Mouse (Mus musculus): ENCODE data around the gene Llgl1. TPM values are rescaled to one million over a fixed set of nuclear protein-coding genes. Genes with fewer than 3 reads are reported as not detected.

Gene Llgl1
- polyA plus RNA-seq, 2 experiments from 2014 or later, result 9.7 to 12.8 TPM

- ATAC-seq, result peak; percentile 54
Observed at GRCm38 (mm10) chr11:60726601-60727391, 27.3 kb downstream of the Llgl1 start, which contains the start of gene Flii. Gene Flii, minus strand, starts transcription at chr11:60727263.

GRCm38 (mm10) chr11:60727392-60728140, 28.0 kb downstream of the Llgl1 start:
- peak; percentile 13 for ATAC-seq

- peak; percentile 94 for ATAC-seq
Observed at GRCm38 (mm10) chr11:60728260-60728761, 28.8 kb downstream of the Llgl1 start, which contains the start of gene Mief2. Gene Mief2, plus strand, starts transcription at chr11:60728398.

GRCm38 (mm10) chr11:60729217-60729641, 29.7 kb downstream of the Llgl1 start:
- ATAC-seq, result no peak

GRCm38 (mm10) chr11:60730169-60730568, 30.6 kb downstream of the Llgl1 start:
- no peak for ATAC-seq

GRCm38 (mm10) chr11:60731251-60731650, 31.7 kb downstream of the Llgl1 start:
- no peak for ATAC-seq

GRCm38 (mm10) chr11:60734206-60734605, 34.7 kb downstream of the Llgl1 start:
- ATAC-seq, result no peak

GRCm38 (mm10) chr11:60735191-60735590, 35.7 kb downstream of the Llgl1 start:
- no peak for ATAC-seq

- ATAC-seq, result no peak
Observed at GRCm38 (mm10) chr11:60736491-60736890, 37.0 kb downstream of the Llgl1 start.

- ATAC-seq, result no peak
Observed at GRCm38 (mm10) chr11:60737450-60737849, 37.9 kb downstream of the Llgl1 start.

- ATAC-seq, result no peak
Observed at GRCm38 (mm10) chr11:60740321-60740720, 40.8 kb downstream of the Llgl1 start.

- no peak for ATAC-seq
Observed at GRCm38 (mm10) chr11:60755570-60755969, 56.0 kb downstream of the Llgl1 start.

- ATAC-seq, result no peak
Observed at GRCm38 (mm10) chr11:60761681-60762080, 62.2 kb downstream of the Llgl1 start.

Other genes with a start within 250 kb of the Llgl1 start
- gene Drg2, start 245.1 kb upstream of the Llgl1 start, polyA plus RNA-seq (2017; shearing (Covaris generic)), result 10 to 100 TPM; 51.7 to 64.6 TPM
- not detected for gene Myo15, start 230.4 kb upstream of the Llgl1 start, polyA plus RNA-seq (2017; shearing (Covaris generic))
- 10 to 100 TPM; 22.1 to 38.0 TPM for gene Alkbh5, start 163.3 kb upstream of the Llgl1 start, polyA plus RNA-seq (2017; shearing (Covaris generic))
- 100 to 1,000 TPM in 1 of 2 experiments, 10 to 100 TPM in 1; 67.8 to 101 TPM for gene Flii, start 27.5 kb downstream of the Llgl1 start, polyA plus RNA-seq (2017; shearing (Covaris generic))
- 10 to 100 TPM in 1 of 2 experiments, 1 to 10 TPM in 1; 9.1 to 12.2 TPM for gene Mief2, start 28.7 kb downstream of the Llgl1 start, polyA plus RNA-seq (2017; shearing (Covaris generic))
- gene Top3a, start 77.6 kb downstream of the Llgl1 start, polyA plus RNA-seq (2017; shearing (Covaris generic)), result 10 to 100 TPM; 13.8 to 25.0 TPM
- 1 to 10 TPM; 5.7 to 6.6 TPM for gene Smcr8, start 77.8 kb downstream of the Llgl1 start, polyA plus RNA-seq (2017; shearing (Covaris generic))
- gene Shmt1, start 112.0 kb downstream of the Llgl1 start, polyA plus RNA-seq (2017; shearing (Covaris generic)), result 10 to 100 TPM; 18.6 to 33.7 TPM
- 10 to 100 TPM; 22.4 to 24.8 TPM for gene Dhrs7b, start 130.9 kb downstream of the Llgl1 start, polyA plus RNA-seq (2017; shearing (Covaris generic))
- 10 to 100 TPM; 33.2 to 36.9 TPM for gene Tmem11, start 179.5 kb downstream of the Llgl1 start, polyA plus RNA-seq (2017; shearing (Covaris generic))
- gene Natd1, start 215.0 kb downstream of the Llgl1 start, polyA plus RNA-seq (2017; shearing (Covaris generic)), result 1 to 10 TPM; 6.9 to 9.9 TPM
- gene Map2k3, start 232.3 kb downstream of the Llgl1 start, polyA plus RNA-seq (2017; shearing (Covaris generic)), result 10 to 100 TPM; 48.1 to 70.2 TPM

Data from CD4-positive, CD25-positive, alpha-beta regulatory T cell, adult 4 months (primary cell).